Mouse (Mus musculus): ENCODE data around the gene Pdilt. TPM values are rescaled to one million over a fixed set of nuclear protein-coding genes. Genes with fewer than 3 reads are reported as not detected.

The Pdilt gene
- total and polyA plus RNA-seq, 3 experiments, result not detected

DNA sequence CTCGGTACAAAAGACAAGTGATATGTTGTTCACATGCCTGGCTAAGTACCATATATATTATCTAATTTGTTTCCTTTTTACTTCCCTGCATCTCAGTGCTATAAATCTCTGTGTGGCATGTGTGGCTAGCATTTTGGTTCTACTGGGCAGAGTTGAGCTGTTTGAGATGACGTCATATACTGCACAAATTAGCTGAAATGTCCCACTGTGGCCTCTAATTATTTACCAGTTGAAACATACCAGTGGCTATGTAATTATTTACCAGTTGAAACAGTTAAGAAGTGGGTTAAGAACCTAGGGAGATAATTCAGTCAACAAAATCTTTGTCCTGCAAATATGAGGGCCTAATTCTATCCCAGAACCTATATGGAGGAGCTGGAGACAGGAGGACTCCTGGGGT, 4.3 kb upstream of the Pdilt start:
- DNase-seq (ENCODE audit: low spot score), result no peak

DNA sequence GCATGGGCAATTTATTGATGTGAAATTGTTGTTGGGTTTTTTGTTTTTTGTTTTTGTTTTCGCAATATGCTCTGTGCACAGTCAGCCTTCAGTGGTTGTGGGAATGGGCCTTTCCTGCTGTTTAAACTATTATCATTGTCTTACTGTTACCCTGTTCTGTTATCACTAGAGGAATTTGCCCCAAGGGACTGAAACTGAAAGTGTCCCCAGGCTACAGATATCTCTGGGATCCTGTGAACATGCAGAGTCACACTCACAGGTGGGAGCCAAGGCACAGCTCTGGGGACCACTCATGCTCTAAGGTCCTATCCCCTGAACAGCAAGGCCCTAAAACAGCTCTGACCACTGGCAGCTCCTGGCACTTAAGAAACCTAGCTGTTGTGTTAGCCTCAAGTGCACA, 3.8 kb upstream of the Pdilt start:
- no peak for ATAC-seq (ENCODE audit: extremely low read depth, insufficient number of reproducible peaks, low FRiP score, poor library complexity, severe bottlenecking)
- Histone ChIP-seq H3K4me1 (ENCODE audit: insufficient read depth, low read depth, low read length) (no peaks in the 10 kb centered on the region), H3K27me3 (ENCODE audit: insufficient read depth, low read length) (no peaks in the 10 kb centered on the region), H3K9me3 (replicated peaks) (no peaks in the 10 kb centered on the region), H3K4me3 (ENCODE audit: low read depth, low read length) (no peak overlapping the region), H3K36me3 (replicated peaks) (no peaks in the 10 kb centered on the region)
- DNase-seq (ENCODE audit: low spot score), result no peak
- TF ChIP-seq CTCF (IDR thresholded peaks at IDR 0.05; ENCODE audit: low read depth, low read length) (no peak), POLR2AphosphoS5 (IDR thresholded peaks at IDR 0.05; ENCODE audit: insufficient replicate concordance, low read depth, low read length) (no peak), GATA1 (IDR thresholded peaks at IDR 0.05; ENCODE audit: borderline replicate concordance, low read length) (no peak), GATA2 (IDR thresholded peaks at IDR 0.05; ENCODE audit: borderline replicate concordance, low read depth, low read length) (no peak), TAL1 (conservative IDR thresholded peaks at IDR 0.05; ENCODE audit: low read depth, low read length) (no peak)

More for the DNA sequence above, 4.3 kb upstream of the Pdilt start:
- ATAC-seq (ENCODE audit: extremely low read depth, insufficient number of reproducible peaks, low FRiP score, poor library complexity, severe bottlenecking), result no peak
- Histone ChIP-seq H3K27me3 (ENCODE audit: insufficient read depth, low read length) (no peaks in the 10 kb centered on the region), H3K4me3 (ENCODE audit: low read depth, low read length) (no peak overlapping the region), H3K36me3 (replicated peaks) (no peaks in the 10 kb centered on the region), H3K4me1 (ENCODE audit: insufficient read depth, low read depth, low read length) (no peaks in the 10 kb centered on the region), H3K9me3 (replicated peaks) (no peaks in the 10 kb centered on the region)
- TF ChIP-seq TAL1 (conservative IDR thresholded peaks at IDR 0.05; ENCODE audit: low read depth, low read length) (no peak), GATA2 (IDR thresholded peaks at IDR 0.05; ENCODE audit: borderline replicate concordance, low read depth, low read length) (no peak), CTCF (IDR thresholded peaks at IDR 0.05; ENCODE audit: low read depth, low read length) (no peak), POLR2AphosphoS5 (IDR thresholded peaks at IDR 0.05; ENCODE audit: insufficient replicate concordance, low read depth, low read length) (no peak), GATA1 (IDR thresholded peaks at IDR 0.05; ENCODE audit: borderline replicate concordance, low read length) (no peak)

DNA sequence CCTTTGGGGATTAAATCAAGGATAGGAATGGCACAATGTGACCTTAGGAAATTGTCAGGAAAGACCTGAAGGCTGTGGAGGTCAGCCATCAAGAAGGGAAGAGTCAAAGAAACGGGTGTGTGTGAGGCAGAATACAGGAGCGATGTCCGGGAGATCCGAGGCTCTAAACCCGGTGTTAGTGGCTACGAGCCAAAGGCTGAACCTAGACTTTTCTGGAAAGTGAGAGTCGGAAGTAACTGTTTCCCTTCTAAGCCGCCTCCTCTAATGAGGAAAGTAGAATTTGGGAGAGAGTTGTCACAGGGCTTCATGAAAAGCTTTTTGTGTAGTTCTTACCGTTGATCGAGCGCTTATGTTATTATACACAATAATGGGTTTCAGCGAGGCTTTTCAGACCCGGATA, 3.2 kb upstream of the Pdilt start:
- TF ChIP-seq CTCF (IDR thresholded peaks at IDR 0.05; ENCODE audit: low read depth, low read length) (no peak), GATA2 (IDR thresholded peaks at IDR 0.05; ENCODE audit: borderline replicate concordance, low read depth, low read length) (no peak)
- Histone ChIP-seq H3K27me3 (ENCODE audit: insufficient read depth, low read length) (no peaks in the 10 kb centered on the region), H3K9me3 (replicated peaks) (no peaks in the 10 kb centered on the region), H3K4me3 (ENCODE audit: low read depth, low read length) (no peak overlapping the region), H3K4me1 (ENCODE audit: insufficient read depth, low read depth, low read length) (no peaks in the 10 kb centered on the region), H3K36me3 (replicated peaks) (no peaks in the 10 kb centered on the region)
- DNase-seq (ENCODE audit: low spot score), result no peak
- no peak for ATAC-seq (ENCODE audit: extremely low read depth, insufficient number of reproducible peaks, low FRiP score, poor library complexity, severe bottlenecking)

DNA sequence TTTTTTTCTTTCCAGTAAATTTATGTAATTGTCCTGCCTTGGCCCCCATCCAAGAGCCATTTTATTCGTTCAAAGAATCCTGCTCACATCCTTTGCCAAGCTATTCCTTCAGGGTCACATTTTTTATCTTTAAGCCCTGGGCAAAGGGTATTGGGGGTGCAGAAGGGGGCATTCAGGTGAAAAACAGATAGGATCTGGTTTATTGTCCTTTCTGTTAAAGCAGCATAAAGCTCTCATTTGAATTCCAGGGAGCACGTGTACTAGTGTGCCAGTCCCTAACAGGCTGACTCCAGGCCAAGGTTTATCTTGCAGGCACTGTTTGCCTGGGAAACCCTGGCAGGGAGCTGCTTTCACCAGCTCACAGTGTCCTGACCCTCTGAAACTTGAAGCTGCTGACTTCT, 2.6 kb upstream of the Pdilt start:
- Histone ChIP-seq H3K36me3 (replicated peaks) (no peaks in the 10 kb centered on the region), H3K9me3 (replicated peaks) (no peaks in the 10 kb centered on the region), H3K4me1 (ENCODE audit: insufficient read depth, low read depth, low read length) (no peaks in the 10 kb centered on the region), H3K27me3 (ENCODE audit: insufficient read depth, low read length) (no peaks in the 10 kb centered on the region), H3K4me3 (ENCODE audit: low read depth, low read length) (no peak overlapping the region)
- no peak for TF ChIP-seq GATA2 (IDR thresholded peaks at IDR 0.05; ENCODE audit: borderline replicate concordance, low read depth, low read length)
- no peak for TF ChIP-seq POLR2AphosphoS5 (IDR thresholded peaks at IDR 0.05; ENCODE audit: insufficient replicate concordance, low read depth, low read length)
- no peak for TF ChIP-seq CTCF (IDR thresholded peaks at IDR 0.05; ENCODE audit: low read depth, low read length)
- TF ChIP-seq TAL1 (conservative IDR thresholded peaks at IDR 0.05; ENCODE audit: low read depth, low read length), result no peak
- no peak for TF ChIP-seq GATA1 (IDR thresholded peaks at IDR 0.05; ENCODE audit: borderline replicate concordance, low read length)
- DNase-seq (ENCODE audit: low spot score) (no peak), ATAC-seq (ENCODE audit: extremely low read depth, insufficient number of reproducible peaks, low FRiP score, poor library complexity, severe bottlenecking) (no peak)

DNA sequence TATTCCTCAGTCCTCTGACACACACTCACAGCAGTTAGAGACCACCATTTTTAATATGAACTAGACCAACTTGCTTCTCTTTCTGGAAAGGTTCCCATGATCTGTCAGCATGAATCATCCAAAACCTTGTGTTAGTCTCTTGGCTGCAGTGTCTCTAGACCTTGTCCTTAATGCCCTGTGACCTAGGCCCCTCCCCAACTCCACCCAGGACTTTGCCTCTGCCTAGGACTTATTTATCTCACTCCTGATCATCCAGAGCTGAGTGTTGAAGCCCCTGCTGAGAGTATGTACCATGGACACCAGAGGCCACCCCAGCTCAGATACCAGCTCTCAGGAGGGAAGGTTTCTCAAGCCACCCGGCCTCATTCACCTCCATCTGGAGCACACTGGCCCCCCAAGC, 904 bp downstream of the Pdilt start:
- DNase-seq (ENCODE audit: low spot score), result no peak
- Histone ChIP-seq H3K4me3 (ENCODE audit: low read depth, low read length) (no peak overlapping the region), H3K36me3 (replicated peaks) (no peaks in the 10 kb centered on the region), H3K4me1 (ENCODE audit: insufficient read depth, low read depth, low read length) (no peaks in the 10 kb centered on the region), H3K9me3 (replicated peaks) (no peaks in the 10 kb centered on the region), H3K27me3 (ENCODE audit: insufficient read depth, low read length) (no peaks in the 10 kb centered on the region)
- no peak for TF ChIP-seq TAL1 (conservative IDR thresholded peaks at IDR 0.05; ENCODE audit: low read depth, low read length)
- TF ChIP-seq GATA2 (IDR thresholded peaks at IDR 0.05; ENCODE audit: borderline replicate concordance, low read depth, low read length), result no peak
- TF ChIP-seq GATA1 (IDR thresholded peaks at IDR 0.05; ENCODE audit: borderline replicate concordance, low read length), result no peak
- TF ChIP-seq CTCF (IDR thresholded peaks at IDR 0.05; ENCODE audit: low read depth, low read length), result no peak
- TF ChIP-seq POLR2AphosphoS5 (IDR thresholded peaks at IDR 0.05; ENCODE audit: insufficient replicate concordance, low read depth, low read length), result no peak
- ATAC-seq (ENCODE audit: extremely low read depth, insufficient number of reproducible peaks, low FRiP score, poor library complexity, severe bottlenecking), result no peak

DNA sequence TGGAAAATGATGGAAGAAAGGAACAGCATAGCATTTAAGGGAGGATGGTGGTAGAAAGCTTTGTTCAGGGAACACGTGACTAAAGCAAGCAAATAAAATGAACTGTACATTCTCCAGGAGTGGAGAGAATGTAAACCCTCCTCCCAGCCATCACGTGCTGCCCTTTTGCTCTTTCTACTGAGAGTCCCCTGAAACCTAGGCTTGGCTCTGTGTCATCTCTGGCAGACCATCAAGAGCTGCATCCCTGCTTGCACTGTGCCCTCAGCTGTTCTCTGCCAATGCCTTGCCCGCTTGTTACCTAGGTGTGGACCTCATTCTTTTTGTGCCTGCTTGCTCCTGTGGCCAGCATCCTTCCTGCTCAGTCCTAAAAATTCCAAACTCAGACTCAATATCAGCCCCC, 1.5 kb downstream of the Pdilt start:
- Histone ChIP-seq H3K4me3 (ENCODE audit: low read depth, low read length) (no peak overlapping the region), H3K4me1 (ENCODE audit: insufficient read depth, low read depth, low read length) (no peaks in the 10 kb centered on the region), H3K9me3 (replicated peaks) (no peaks in the 10 kb centered on the region), H3K36me3 (replicated peaks) (no peaks in the 10 kb centered on the region), H3K27me3 (ENCODE audit: insufficient read depth, low read length) (no peaks in the 10 kb centered on the region)
- DNase-seq (ENCODE audit: low spot score) (no peak), ATAC-seq (ENCODE audit: extremely low read depth, insufficient number of reproducible peaks, low FRiP score, poor library complexity, severe bottlenecking) (no peak)
- TF ChIP-seq GATA1 (IDR thresholded peaks at IDR 0.05; ENCODE audit: borderline replicate concordance, low read length) (no peak), TAL1 (conservative IDR thresholded peaks at IDR 0.05; ENCODE audit: low read depth, low read length) (no peak), POLR2AphosphoS5 (IDR thresholded peaks at IDR 0.05; ENCODE audit: insufficient replicate concordance, low read depth, low read length) (no peak), CTCF (IDR thresholded peaks at IDR 0.05; ENCODE audit: low read depth, low read length) (no peak), GATA2 (IDR thresholded peaks at IDR 0.05; ENCODE audit: borderline replicate concordance, low read depth, low read length) (no peak)

DNA sequence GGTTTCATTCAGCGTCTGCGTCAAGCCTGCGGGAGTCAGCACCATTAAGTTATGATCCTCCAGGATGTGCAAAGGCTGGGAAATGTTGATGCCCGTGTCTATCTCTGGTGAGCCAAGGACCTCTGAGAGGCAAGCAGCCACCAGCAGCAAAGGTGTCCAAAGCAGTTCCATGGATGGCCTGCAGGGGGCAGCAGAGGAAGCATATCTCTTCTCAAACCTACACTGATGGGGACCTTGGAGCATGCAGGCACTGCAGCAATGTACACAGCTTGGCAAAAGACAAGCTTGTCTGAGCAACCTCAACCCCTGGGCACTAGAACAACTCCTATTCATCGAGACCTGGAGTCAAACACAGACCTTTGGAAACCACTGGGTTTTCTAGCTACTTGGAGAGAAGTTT, 3.6 kb downstream of the Pdilt start:
- ATAC-seq (ENCODE audit: extremely low read depth, insufficient number of reproducible peaks, low FRiP score, poor library complexity, severe bottlenecking), result 0 out of 2 replicates have a peak, but pooled peaks have one; percentile 8
- peak; percentile 6 for DNase-seq (ENCODE audit: low spot score)
- H3K27me3 ChIP-seq (ENCODE audit: insufficient read depth, low read length), result no peaks in the 10 kb centered on the region
- no peaks in the 10 kb centered on the region for H3K36me3 ChIP-seq (replicated peaks)
- no peak overlapping the region for H3K4me3 ChIP-seq (ENCODE audit: low read depth, low read length)
- no peaks in the 10 kb centered on the region for H3K9me3 ChIP-seq (replicated peaks)
- no peaks in the 10 kb centered on the region for H3K4me1 ChIP-seq (ENCODE audit: insufficient read depth, low read depth, low read length)
- TF ChIP-seq POLR2AphosphoS5 (IDR thresholded peaks at IDR 0.05; ENCODE audit: insufficient replicate concordance, low read depth, low read length) (no peak), CTCF (IDR thresholded peaks at IDR 0.05; ENCODE audit: low read depth, low read length) (peak; percentile 76)
